19 mouse cellular contexts compared by ENCODE assay signal in the genomic region with DNA sequence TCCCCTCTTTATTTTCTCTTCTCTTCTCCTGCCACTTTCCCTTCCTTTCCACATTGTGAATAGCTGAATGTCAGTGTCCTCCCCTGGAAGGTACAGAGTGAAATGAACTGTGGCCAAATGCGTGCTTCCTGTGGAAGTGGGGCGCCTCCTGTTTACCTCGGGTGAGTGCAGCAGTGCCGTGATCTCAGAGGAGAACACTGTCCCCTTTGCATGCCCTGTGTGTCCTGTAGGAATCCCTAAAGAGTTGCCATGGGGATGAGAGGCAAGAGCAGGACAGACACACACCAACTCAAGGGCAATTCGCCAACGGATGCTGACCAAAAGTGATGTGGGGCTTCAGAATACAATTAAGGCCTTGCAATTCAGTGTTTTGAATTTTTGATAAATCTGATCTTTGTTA.
DNase-seq lines count a peak whose midpoint lies in the region; ATAC-seq and TF ChIP-seq lines count a peak whose summit lies in the region.
"Had no signal": no experiment of that assay in that cellular context is flagged by ENCODE, and none has a peak within 500 bp of the region (broad histone marks: within the 10 kb centered on the region; RNA-seq: fewer than 3 reads in every experiment).

No protein-coding gene starts in this region.

- intact Hi-C loops in left cerebral cortex, postnatal 4 days (cut with DNase I), result no loop called here

- peaks cover 13% of the 10 kb centered on the region; the same call in 1 of the 2 replicates for H3K36me3 ChIP-seq in hindbrain, postnatal 0 days (ENCODE audit: insufficient read depth, low read length)
- peaks cover 12% of the 10 kb centered on the region for H3K36me3 ChIP-seq in forebrain, embryonic 10.5 days (replicated peaks)
- H3K36me3 ChIP-seq: liver, embryonic 15.5 days had no signal

- ATAC-seq in cerebellum, adult (ENCODE audit: insufficient number of reproducible peaks, low FRiP score, low TSS enrichment), result peak; percentile 64; the same call in 1 of the 2 replicates
- peak; percentile 43; the same call in 1 of the 2 replicates for ATAC-seq in hindbrain, postnatal 0 days

- H3K4me2 ChIP-seq in hindbrain, postnatal 0 days (ENCODE audit: low read depth, low read length), result no peak overlapping the region
- H3K4me2 ChIP-seq: heart, embryonic 13.5 days; limb, embryonic 13.5 days; liver, embryonic 15.5 days had no signal

- no peak overlapping the region for H3K4me3 ChIP-seq in hindbrain, postnatal 0 days (ENCODE audit: low read length)
- H3K4me3 ChIP-seq in forebrain, embryonic 10.5 days, result no peak overlapping the region
- H3K4me3 ChIP-seq: heart, embryonic 13.5 days; left cerebral cortex, adult 2 months; limb, embryonic 13.5 days; liver, embryonic 15.5 days had no signal

- TF ChIP-seq CTCF in hindbrain, postnatal 0 days (IDR thresholded peaks at IDR 0.05; ENCODE audit: low read depth), result no peak

- no peaks in the 10 kb centered on the region for H3K27me3 ChIP-seq in hindbrain, postnatal 0 days (ENCODE audit: insufficient read depth, low read length)
- no peaks in the 10 kb centered on the region for H3K27me3 ChIP-seq in forebrain, embryonic 10.5 days (ENCODE audit: poor library complexity, severe bottlenecking)
- H3K27me3 ChIP-seq: CH12.LX; heart, embryonic 13.5 days; limb, embryonic 13.5 days; liver, embryonic 15.5 days had no signal

- H3K9me3 ChIP-seq in hindbrain, postnatal 0 days (ENCODE audit: low read length), result no peaks in the 10 kb centered on the region
- no peaks in the 10 kb centered on the region for H3K9me3 ChIP-seq in forebrain, embryonic 10.5 days
- H3K9me3 ChIP-seq: heart, embryonic 13.5 days; limb, embryonic 13.5 days; liver, embryonic 15.5 days had no signal

- peak overlapping the region; percentile 41; the same call in 1 of the 2 replicates for H3K27ac ChIP-seq in hindbrain, postnatal 0 days
- H3K27ac ChIP-seq in forebrain, embryonic 10.5 days, result no peak overlapping the region
- H3K27ac ChIP-seq: heart, embryonic 13.5 days; left cerebral cortex, adult 2 months; limb, embryonic 13.5 days; liver, embryonic 15.5 days had no signal

- no peak overlapping the region for H3K9ac ChIP-seq in hindbrain, postnatal 0 days (replicated peaks; ENCODE audit: low read length)
- H3K9ac ChIP-seq: heart, embryonic 13.5 days; limb, embryonic 13.5 days; liver, embryonic 15.5 days had no signal

- no peaks in the 10 kb centered on the region for H3K4me1 ChIP-seq in hindbrain, postnatal 0 days (ENCODE audit: insufficient read depth, low read length)
- H3K4me1 ChIP-seq in forebrain, embryonic 10.5 days, result peaks cover 13% of the 10 kb centered on the region
- H3K4me1 ChIP-seq: heart, embryonic 13.5 days; limb, embryonic 13.5 days; liver, embryonic 15.5 days had no signal

- DNase-seq in cerebellum, adult 11 months, result no peak
- DNase-seq in left cerebral cortex, postnatal 4 days, result peak; percentile 9
- no peak for DNase-seq in left cerebral cortex, adult 18-20 months (ENCODE audit: low spot score in 2 of 2)
- DNase-seq in cerebellum, postnatal 14 days, result peak; percentile 25 to 36
- DNase-seq in hindbrain, postnatal 0 days (ENCODE audit: low spot score), result peak; percentile 51
- no peak for DNase-seq in thymus, postnatal 25 days
- DNase-seq in forebrain, embryonic 10.5 days (ENCODE audit: extremely low spot score, low spot score), result no peak
- DNase-seq: adrenal gland, postnatal 36 days; gastrocnemius, postnatal 36 days; heart, postnatal 4 days; kidney, adult 11 months; lung, postnatal 10 days; thymus, adult 18-20 months had no signal

- WGBS in hindbrain, postnatal 0 days, result 35% methylated on average over 6 of the region's 6 CpGs
- 76% methylated on average over 6 of the region's 6 CpGs for WGBS in forebrain, embryonic 10.5 days

Comparison
In these comparisons a context has a peak if more than half of its experiments do, and no peak if none do; other contexts are left out.
1. DNase-seq: peak in left cerebral cortex, postnatal 4 days (single experiment), cerebellum, postnatal 14 days (2 of 2) and hindbrain, postnatal 0 days (single experiment); none in cerebellum, adult 11 months (single experiment), left cerebral cortex, adult 18-20 months (0 of 2), thymus, postnatal 25 days (single experiment) and forebrain, embryonic 10.5 days (single experiment).